Mouse (Mus musculus) embryonic facial prominence, embryonic 10.5 days (tissue): ENCODE measurements around the gene Cpa5. TPM values are rescaled to one million over a fixed set of nuclear protein-coding genes. Genes with fewer than 3 reads are reported as not detected.

Source experiments
- DNase-seq: peaks from one replicate; pipeline ENCODE4 v3.0.0-alpha.2; 2017; ENCODE audit warnings: low spot score
- H3K27ac ChIP-seq: fragments of 300-500 bp; sonication (generic); replicated peaks from 2 replicates; pipeline ENCODE4 v1.5.1; 2016; ENCODE audit warnings: mild to moderate bottlenecking
- H3K27me3 ChIP-seq: fragments of 300-500 bp; sonication (generic); replicated peaks from 2 replicates; pipeline ENCODE4 v1.6.1; 2016; ENCODE audit warnings: low read depth, mild to moderate bottlenecking; ENCODE audit not compliant: poor library complexity, severe bottlenecking
- H3K36me3 ChIP-seq: fragments of 300-500 bp; sonication (generic); replicated peaks from 2 replicates; pipeline ENCODE4 v1.6.1; 2016; ENCODE audit warnings: mild to moderate bottlenecking, moderate library complexity
- H3K4me1 ChIP-seq: fragments of 300-500 bp; sonication (generic); 2 replicates; pipeline ENCODE4 v1.6.1; 2016
- H3K4me3 ChIP-seq: fragments of 300-500 bp; sonication (generic); 2 replicates; pipeline ENCODE4 v1.5.1; 2016; ENCODE audit warnings: mild to moderate bottlenecking, moderate library complexity
- H3K9me3 ChIP-seq: fragments of 300-500 bp; sonication (generic); 2 replicates; pipeline ENCODE4 v1.6.1; 2016; ENCODE audit warnings: mild to moderate bottlenecking
- WGBS: fragments of 180-500 bp; shearing (Covaris S2); methylation state at CpG from one replicate; pipeline ENCODE4 v1.1.7; 2016; 5-methylcytosine and 5-hydroxymethylcytosine counted together
- polyA plus RNA-seq: library from polyadenylated mRNA; unstranded; fragments of >200 nt; fragmentation: Nextera tagmentation; extraction: Ambion mirVana; gene quantifications from 2 replicates; pipeline ENCODE4 v1.2.1, GENCODE M21; 2016

Cpa5 gene
- polyA plus RNA-seq, 1 experiment from 2014 or later: 0.41 TPM

DNA sequence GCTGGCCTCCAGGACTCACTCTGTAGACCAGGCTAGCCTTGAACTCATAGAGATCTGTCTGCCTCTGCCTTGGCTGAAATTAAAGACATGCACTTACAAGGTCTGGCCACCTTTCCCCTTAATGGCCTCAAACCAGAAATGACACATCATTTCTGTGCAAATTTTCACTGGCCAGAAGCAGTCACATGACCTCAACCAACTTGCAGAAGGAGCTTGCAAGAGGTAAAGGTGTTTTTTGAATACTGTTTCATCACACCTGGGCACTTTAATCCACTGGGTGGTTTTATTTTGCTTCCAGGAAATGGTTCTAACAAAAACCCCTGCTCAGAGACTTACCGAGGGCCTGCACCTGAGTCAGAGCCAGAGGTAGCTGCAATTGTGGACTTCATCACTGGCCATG is 19.2 kb downstream of the Cpa5 start:
- H3K27me3 ChIP-seq: no peaks in the 10 kb centered on the region
- H3K27ac ChIP-seq: peak overlapping the region; percentile 73
- WGBS: 94% methylated on average over 1 of the region's 1 CpGs
- no peak overlapping the region for H3K4me3 ChIP-seq
- no peaks in the 10 kb centered on the region for H3K36me3 ChIP-seq
- no peak for DNase-seq
- H3K4me1 ChIP-seq: peaks cover 37% of the 10 kb centered on the region
- H3K9me3 ChIP-seq: no peaks in the 10 kb centered on the region

GRCm38 (mm10) chr6:30635361-30635862 is 24.6 kb downstream of the Cpa5 start:
- peak; percentile 34 for DNase-seq
- H3K36me3 ChIP-seq: no peaks in the 10 kb centered on the region
- H3K27me3 ChIP-seq: no peaks in the 10 kb centered on the region
- peaks cover 51% of the 10 kb centered on the region for H3K4me1 ChIP-seq
- peak overlapping the region; percentile 91 for H3K27ac ChIP-seq
- no peak overlapping the region for H3K4me3 ChIP-seq
- WGBS: 26% methylated on average over 8 of the region's 8 CpGs
- H3K9me3 ChIP-seq: peaks cover 9% of the 10 kb centered on the region; the same call in 1 of the 2 replicates

GRCm38 (mm10) chr6:30636186-30636842 is 25.5 kb downstream of the Cpa5 start:
- H3K27me3 ChIP-seq: no peaks in the 10 kb centered on the region
- DNase-seq: peak; percentile 65
- peaks cover 10% of the 10 kb centered on the region; the same call in 1 of the 2 replicates for H3K9me3 ChIP-seq
- H3K4me3 ChIP-seq: no peak overlapping the region
- peaks cover 51% of the 10 kb centered on the region for H3K4me1 ChIP-seq
- WGBS: 20% methylated on average over 4 of the region's 4 CpGs
- no peaks in the 10 kb centered on the region for H3K36me3 ChIP-seq
- peak overlapping the region; percentile 91 for H3K27ac ChIP-seq

- no peak for DNase-seq
- Histone ChIP-seq H3K4me1 (peaks cover 37% of the 10 kb centered on the region), H3K27me3 (no peaks in the 10 kb centered on the region), H3K36me3 (no peaks in the 10 kb centered on the region), H3K4me3 (no peak within 1 kb of the TSS), H3K27ac (peak within 1 kb of the TSS; percentile 58), H3K9me3 (peaks cover 10% of the 10 kb centered on the region; the same call in 1 of the 2 replicates)
- WGBS: 93% methylated on average over 5 of the region's 5 CpGs
Measured at GRCm38 (mm10) chr6:30638674-30639268, 28.0 kb downstream of the Cpa5 start, which contains the start of gene Cpa1. Gene Cpa1 (plus strand): TSS chr6:30639218.

DNA sequence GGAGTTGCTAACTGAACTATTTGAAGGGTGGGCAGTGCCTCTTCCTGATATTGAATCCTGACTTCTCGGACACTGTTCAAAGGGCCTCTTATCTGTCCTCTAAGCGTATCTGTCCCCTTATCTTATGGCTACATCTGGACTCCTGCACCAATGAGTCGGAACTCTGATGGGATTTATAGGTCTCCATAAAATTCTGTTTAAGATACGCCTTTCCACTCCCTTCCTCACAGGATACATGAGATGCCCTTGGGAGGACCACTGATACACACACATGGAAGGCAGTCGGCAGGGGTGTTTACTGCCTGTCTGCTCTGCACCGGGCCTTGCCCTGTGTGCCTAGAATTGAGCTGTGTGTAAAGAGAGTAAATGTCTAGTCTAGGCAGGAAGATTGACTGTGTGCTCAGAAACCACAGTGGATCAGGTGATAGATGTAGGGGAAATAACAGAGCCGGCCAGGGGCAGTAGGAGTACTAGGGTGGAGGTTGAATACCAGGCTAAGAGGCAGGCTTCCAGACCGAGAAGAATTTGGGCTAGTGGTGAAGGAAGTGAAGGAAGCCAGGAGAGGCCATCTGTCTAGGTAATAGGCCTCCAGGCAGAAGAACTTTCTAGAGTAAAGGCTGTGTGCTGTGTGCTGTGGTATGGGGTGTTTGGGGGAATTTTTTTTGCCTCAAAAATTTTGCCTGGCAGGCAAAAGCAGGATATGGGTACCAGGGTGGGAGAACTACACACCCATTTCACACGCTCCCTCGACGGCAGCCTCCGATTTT is 33.1 kb downstream of the Cpa5 start:
- Histone ChIP-seq H3K27ac (peak overlapping the region; percentile 71), H3K9me3 (peaks cover 10% of the 10 kb centered on the region; the same call in 1 of the 2 replicates), H3K36me3 (no peaks in the 10 kb centered on the region), H3K27me3 (no peaks in the 10 kb centered on the region), H3K4me3 (no peak overlapping the region), H3K4me1 (peaks cover 28% of the 10 kb centered on the region)
- no peak for DNase-seq
- 75% methylated on average over 12 of the region's 12 CpGs for WGBS

- DNase-seq: no peak
- WGBS: 40% methylated on average over 3 of the region's 3 CpGs
- Histone ChIP-seq H3K4me1 (peaks cover 30% of the 10 kb centered on the region), H3K9me3 (peaks cover 6% of the 10 kb centered on the region; the same call in 1 of the 2 replicates), H3K27me3 (no peaks in the 10 kb centered on the region), H3K36me3 (no peaks in the 10 kb centered on the region), H3K27ac (peak overlapping the region; percentile 71), H3K4me3 (no peak overlapping the region)
Measured at GRCm38 (mm10) chr6:30644462-30644861, 33.7 kb downstream of the Cpa5 start.

DNA sequence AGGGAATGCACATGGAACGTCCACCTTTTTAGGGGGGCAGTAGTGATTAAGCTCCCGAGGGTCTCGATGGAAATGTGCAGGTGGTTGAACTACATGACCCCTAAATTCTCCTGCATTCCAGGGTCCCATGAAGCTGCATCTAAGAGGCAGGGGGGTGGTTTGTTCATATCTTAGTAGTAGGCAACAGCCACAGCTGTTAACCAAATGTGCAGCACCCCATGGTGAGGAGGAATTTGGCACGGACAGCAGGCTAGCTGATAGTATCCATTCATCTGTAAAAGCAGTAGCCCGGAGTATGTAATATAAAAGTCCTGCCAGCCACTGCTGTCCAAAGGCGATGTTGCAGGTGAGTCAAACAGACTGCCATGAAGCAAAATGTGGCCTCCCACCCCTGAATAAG is 34.6 kb downstream of the Cpa5 start:
- 0 out of 2 replicates have a peak, but pooled peaks cover 1% of the 10 kb centered on the region for H3K9me3 ChIP-seq
- H3K27ac ChIP-seq: 0 out of 2 replicates have a peak overlapping the region, but pooled peaks have one; percentile 71
- no peaks in the 10 kb centered on the region for H3K36me3 ChIP-seq
- H3K27me3 ChIP-seq: no peaks in the 10 kb centered on the region
- peaks cover 36% of the 10 kb centered on the region for H3K4me1 ChIP-seq
- DNase-seq: no peak
- WGBS: 67% methylated on average over 6 of the region's 6 CpGs
- H3K4me3 ChIP-seq: no peak overlapping the region

DNA sequence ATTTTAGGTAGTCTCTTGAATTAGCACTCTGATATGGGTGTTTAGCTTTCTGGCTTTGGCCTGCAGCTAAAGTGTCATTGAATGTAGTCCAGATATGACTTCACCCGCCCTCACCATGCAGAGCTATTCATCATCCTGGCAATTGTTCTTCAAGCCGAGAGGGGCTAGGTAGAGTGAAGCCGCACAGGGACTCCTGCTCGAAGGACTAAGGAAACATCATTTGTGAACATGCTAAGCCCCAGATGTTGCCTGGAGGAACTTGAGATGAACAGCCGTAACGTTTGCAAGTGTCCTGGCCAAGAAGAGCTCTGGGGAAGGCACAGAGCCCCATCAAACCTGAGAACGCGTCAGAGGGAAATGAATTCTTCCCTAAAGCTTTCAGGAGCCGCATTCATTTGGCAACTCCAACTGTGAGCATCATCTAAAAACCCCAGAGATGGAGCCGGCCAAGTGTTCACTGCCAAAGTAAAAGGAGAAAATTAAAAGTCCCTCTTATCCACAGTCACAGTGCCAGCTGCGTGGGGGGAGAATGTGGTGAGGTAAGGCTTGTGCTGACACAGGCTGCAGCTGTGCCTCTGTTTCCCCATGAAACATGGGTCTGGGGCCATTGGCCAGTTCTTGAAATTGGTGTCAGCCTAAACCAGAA is 39.0 kb downstream of the Cpa5 start:
- Histone ChIP-seq H3K36me3 (no peaks in the 10 kb centered on the region), H3K4me1 (peaks cover 50% of the 10 kb centered on the region), H3K27me3 (no peaks in the 10 kb centered on the region), H3K27ac (peak overlapping the region; percentile 85), H3K9me3 (no peaks in the 10 kb centered on the region), H3K4me3 (no peak overlapping the region)
- WGBS: 88% methylated on average over 11 of the region's 11 CpGs
- DNase-seq: no peak

- H3K27me3 ChIP-seq: 0 out of 2 replicates have a peak, but pooled peaks cover 5% of the 10 kb centered on the region
- peaks cover 63% of the 10 kb centered on the region for H3K4me1 ChIP-seq
- WGBS: 41% methylated on average over 9 of the region's 9 CpGs
- no peak for DNase-seq
- H3K9me3 ChIP-seq: no peaks in the 10 kb centered on the region
- H3K4me3 ChIP-seq: no peak overlapping the region
- H3K27ac ChIP-seq: peak overlapping the region; percentile 85
- H3K36me3 ChIP-seq: peaks cover 9% of the 10 kb centered on the region; the same call in 1 of the 2 replicates
Measured at GRCm38 (mm10) chr6:30652425-30653188, 41.8 kb downstream of the Cpa5 start.

GRCm38 (mm10) chr6:30653518-30653917 is 42.7 kb downstream of the Cpa5 start:
- Histone ChIP-seq H3K27ac (peak overlapping the region; percentile 85), H3K9me3 (no peaks in the 10 kb centered on the region), H3K4me3 (no peak overlapping the region), H3K4me1 (peaks cover 67% of the 10 kb centered on the region), H3K27me3 (0 out of 2 replicates have a peak, but pooled peaks cover 5% of the 10 kb centered on the region), H3K36me3 (peaks cover 14% of the 10 kb centered on the region)
- DNase-seq: no peak
- 83% methylated on average over 6 of the region's 6 CpGs for WGBS

- H3K27me3 ChIP-seq: 0 out of 2 replicates have a peak, but pooled peaks cover 5% of the 10 kb centered on the region
- H3K4me1 ChIP-seq: peaks cover 71% of the 10 kb centered on the region
- peaks cover 20% of the 10 kb centered on the region for H3K36me3 ChIP-seq
- no peak for DNase-seq
- no peak overlapping the region for H3K4me3 ChIP-seq
- H3K27ac ChIP-seq: peak overlapping the region; percentile 85
- no peaks in the 10 kb centered on the region for H3K9me3 ChIP-seq
- 33% methylated on average over 6 of the region's 6 CpGs for WGBS
Measured at GRCm38 (mm10) chr6:30654402-30654859, 43.6 kb downstream of the Cpa5 start.
